Mouse (Mus musculus): Measurements from ENCODE around the gene Arcn1. TPM values are rescaled to one million over a fixed set of nuclear protein-coding genes. Genes with fewer than 3 reads are reported as not detected.
"Not testable (repeated sequence)": the region's sequence is repeated elsewhere in the genome, so short reads cannot be mapped to it uniquely, and the experiment has no call there.

Gene Arcn1
- polyA plus RNA-seq, 1 experiment from 2014 or later = 148 TPM

DNA sequence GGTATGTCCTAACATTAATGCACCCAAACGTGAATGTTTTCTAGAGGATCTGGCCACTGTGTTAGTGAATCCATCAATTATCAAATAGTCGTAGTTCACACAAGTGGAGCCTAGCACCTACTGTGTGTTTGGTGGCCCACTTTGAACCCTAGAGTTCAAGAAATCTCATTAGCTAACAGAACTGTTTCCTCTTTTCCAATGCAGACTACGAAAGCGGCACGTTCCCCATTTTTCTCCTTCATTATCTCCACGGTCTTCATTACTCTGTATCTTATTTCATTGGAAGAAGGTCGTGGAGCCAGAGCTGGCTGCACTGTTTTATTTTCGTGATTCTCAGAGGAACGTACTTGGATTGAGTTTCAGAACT, 32.3 kb upstream of the Arcn1 start:
- Histone ChIP-seq H3K27me3 (ENCODE audit: control insufficient read depth, insufficient read depth, low read length) (no peaks in the 10 kb centered on the region), H3K27ac (0 out of 2 replicates have a peak overlapping the region, but pooled peaks have one; percentile 73), H3K4me3 (replicated peaks; ENCODE audit: low read length) (peak overlapping the region; percentile 64), H3K9ac (peak overlapping the region; percentile 66), H3K9me3 (ENCODE audit: control insufficient read depth, low read length) (no peaks in the 10 kb centered on the region), H3K36me3 (replicated peaks; ENCODE audit: control insufficient read depth, insufficient read depth) (peaks cover 5% of the 10 kb centered on the region), H3K4me1 (replicated peaks; ENCODE audit: control insufficient read depth, insufficient read depth, low read length) (peaks cover 10% of the 10 kb centered on the region), H3K4me2 (replicated peaks) (peak overlapping the region; percentile 92)
- 40% methylated on average over 9 of the region's 9 CpGs for WGBS
- ATAC-seq (ENCODE audit: low FRiP score) (no peak), DNase-seq (ENCODE audit: low spot score) (no peak)

GRCm38 (mm10) chr9:44799102-44799957, 31.7 kb upstream of the Arcn1 start, which contains the start of gene Tmem25:
Tmem25 (minus strand) TSS chr9:44799307.
- H3K27ac ChIP-seq = peak within 1 kb of the TSS; percentile 73
- peak; percentile 95 for ATAC-seq (ENCODE audit: low FRiP score)
- no peaks in the 10 kb centered on the region for H3K27me3 ChIP-seq (ENCODE audit: control insufficient read depth, insufficient read depth, low read length)
- no peaks in the 10 kb centered on the region for H3K9me3 ChIP-seq (ENCODE audit: control insufficient read depth, low read length)
- peaks cover 10% of the 10 kb centered on the region for H3K4me1 ChIP-seq (replicated peaks; ENCODE audit: control insufficient read depth, insufficient read depth, low read length)
- no peaks in the 10 kb centered on the region for H3K36me3 ChIP-seq (replicated peaks; ENCODE audit: control insufficient read depth, insufficient read depth)
- peak within 1 kb of the TSS; percentile 92 for H3K4me2 ChIP-seq (replicated peaks)
- H3K4me3 ChIP-seq (replicated peaks; ENCODE audit: low read length) = peak within 1 kb of the TSS; percentile 64
- DNase-seq (ENCODE audit: low spot score) = peak; percentile 78
- peak within 1 kb of the TSS; percentile 66 for H3K9ac ChIP-seq
- WGBS = under 1% methylated on average over 75 of the region's 75 CpGs

DNA sequence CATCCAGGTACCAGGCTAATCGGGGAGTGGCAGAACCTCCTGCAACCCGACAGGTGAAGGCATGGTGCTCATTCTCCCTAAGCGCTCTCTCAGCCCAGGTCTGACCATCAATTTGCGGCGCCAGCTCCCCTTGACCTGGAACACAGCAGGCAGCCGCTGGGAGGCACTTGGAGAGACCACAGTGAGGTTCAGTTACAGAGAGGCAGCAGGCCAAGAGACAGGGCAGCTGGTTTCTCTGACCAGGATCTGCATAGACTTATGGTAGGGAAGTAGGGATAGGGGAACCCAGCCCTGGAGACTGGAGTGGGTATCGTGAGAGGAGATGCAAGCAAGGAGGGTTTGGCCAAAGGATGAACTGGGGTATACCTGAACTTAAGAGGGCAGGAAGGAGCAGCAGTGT, 30.7 kb upstream of the Arcn1 start:
- Histone ChIP-seq H3K27me3 (ENCODE audit: control insufficient read depth, insufficient read depth, low read length) (no peaks in the 10 kb centered on the region), H3K4me2 (replicated peaks) (peak overlapping the region; percentile 92), H3K36me3 (replicated peaks; ENCODE audit: control insufficient read depth, insufficient read depth) (no peaks in the 10 kb centered on the region), H3K27ac (no peak overlapping the region), H3K9ac (peak overlapping the region; percentile 66), H3K4me3 (replicated peaks; ENCODE audit: low read length) (peak overlapping the region; percentile 64), H3K4me1 (replicated peaks; ENCODE audit: control insufficient read depth, insufficient read depth, low read length) (peaks cover 10% of the 10 kb centered on the region), H3K9me3 (ENCODE audit: control insufficient read depth, low read length) (no peaks in the 10 kb centered on the region)
- ATAC-seq (ENCODE audit: low FRiP score) = no peak
- WGBS = 49% methylated on average over 7 of the region's 7 CpGs
- DNase-seq (ENCODE audit: low spot score) = no peak

- Histone ChIP-seq H3K4me1 (replicated peaks; ENCODE audit: control insufficient read depth, insufficient read depth, low read length) (no peaks in the 10 kb centered on the region), H3K36me3 (replicated peaks; ENCODE audit: control insufficient read depth, insufficient read depth) (peaks cover 54% of the 10 kb centered on the region), H3K4me3 (replicated peaks; ENCODE audit: low read length) (no peak overlapping the region), H3K9me3 (ENCODE audit: control insufficient read depth, low read length) (no peaks in the 10 kb centered on the region), H3K4me2 (replicated peaks) (no peak overlapping the region), H3K27me3 (ENCODE audit: control insufficient read depth, insufficient read depth, low read length) (no peaks in the 10 kb centered on the region), H3K27ac (no peak overlapping the region), H3K9ac (no peak overlapping the region)
- no peak for DNase-seq (ENCODE audit: low spot score)
- ATAC-seq (ENCODE audit: low FRiP score) = no peak
- 87% methylated on average over 9 of the region's 9 CpGs for WGBS
Observed at GRCm38 (mm10) chr9:44792842-44793241, 25.2 kb upstream of the Arcn1 start.

DNA sequence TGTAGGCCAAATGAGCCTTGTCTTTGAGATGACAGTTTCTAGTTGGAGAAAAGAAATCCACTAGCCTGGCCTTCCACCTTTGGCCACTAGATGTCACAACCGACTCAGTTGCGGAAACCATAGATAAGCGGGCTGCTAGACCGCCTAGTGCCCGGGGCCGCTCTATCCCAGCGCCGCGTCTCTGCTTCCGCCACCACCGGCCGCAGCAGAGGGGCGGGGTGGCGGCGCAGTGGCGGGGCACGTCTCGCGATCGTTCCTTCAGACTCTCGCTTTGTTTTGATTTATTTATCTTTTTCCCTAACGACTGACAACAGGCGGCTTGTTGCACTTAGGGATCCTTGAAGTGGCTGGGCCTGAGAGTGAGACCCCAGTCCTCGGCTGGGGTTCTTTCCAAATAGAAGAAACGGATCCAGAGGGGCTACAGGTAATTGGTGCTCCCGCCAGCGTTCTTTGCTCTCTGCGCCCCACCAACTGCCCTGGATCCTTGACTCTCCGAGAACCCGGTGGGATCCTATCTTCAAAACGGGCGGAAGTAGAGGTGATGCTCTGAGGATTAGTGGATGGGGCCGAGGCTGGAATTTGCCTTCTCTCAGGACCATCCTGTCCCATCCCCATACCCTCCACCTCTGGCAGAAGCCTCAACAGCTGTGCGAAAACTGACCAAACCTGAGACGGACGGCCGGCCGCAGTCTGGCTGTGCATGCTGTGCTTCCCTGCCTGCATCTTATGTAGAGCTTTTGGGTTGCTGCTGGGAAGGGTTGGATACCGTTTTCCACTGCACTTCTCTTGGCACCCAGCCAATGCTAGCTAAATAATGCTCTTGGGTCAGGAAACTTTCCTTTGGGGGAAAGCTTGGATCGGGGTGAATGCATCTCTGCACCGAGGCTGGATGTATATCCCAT, 5.4 kb upstream of the Arcn1 start:
- peak; percentile 98 for ATAC-seq (ENCODE audit: low FRiP score)
- DNase-seq (ENCODE audit: low spot score) = peak; percentile 97
- no peaks in the 10 kb centered on the region for H3K9me3 ChIP-seq (ENCODE audit: control insufficient read depth, low read length)
- H3K36me3 ChIP-seq (replicated peaks; ENCODE audit: control insufficient read depth, insufficient read depth) = peaks cover 25% of the 10 kb centered on the region
- peak overlapping the region; percentile 90 for H3K9ac ChIP-seq
- no peaks in the 10 kb centered on the region for H3K27me3 ChIP-seq (ENCODE audit: control insufficient read depth, insufficient read depth, low read length)
- H3K4me2 ChIP-seq (replicated peaks) = peak overlapping the region; percentile 78
- H3K4me3 ChIP-seq (replicated peaks; ENCODE audit: low read length) = peak overlapping the region; percentile 78
- H3K27ac ChIP-seq = peak overlapping the region; percentile 90
- H3K4me1 ChIP-seq (replicated peaks; ENCODE audit: control insufficient read depth, insufficient read depth, low read length) = peaks cover 8% of the 10 kb centered on the region
- WGBS = under 1% methylated on average over 41 of the region's 41 CpGs

GRCm38 (mm10) chr9:44772392-44772749, 4.7 kb upstream of the Arcn1 start:
- no peak for ATAC-seq (ENCODE audit: low FRiP score)
- Histone ChIP-seq H3K9me3 (ENCODE audit: control insufficient read depth, low read length) (no peaks in the 10 kb centered on the region), H3K4me2 (replicated peaks) (no peak overlapping the region), H3K27me3 (ENCODE audit: control insufficient read depth, insufficient read depth, low read length) (no peaks in the 10 kb centered on the region), H3K36me3 (replicated peaks; ENCODE audit: control insufficient read depth, insufficient read depth) (peaks cover 25% of the 10 kb centered on the region), H3K27ac (peak overlapping the region; percentile 47; the same call in 1 of the 2 replicates), H3K4me1 (replicated peaks; ENCODE audit: control insufficient read depth, insufficient read depth, low read length) (peaks cover 8% of the 10 kb centered on the region), H3K4me3 (replicated peaks; ENCODE audit: low read length) (peak overlapping the region; percentile 78; the same call in 1 of the 2 replicates), H3K9ac (peak overlapping the region; percentile 39; the same call in 1 of the 2 replicates)
- WGBS = 25% methylated on average over 5 of the region's 5 CpGs
- DNase-seq (ENCODE audit: low spot score) = no peak

GRCm38 (mm10) chr9:44771376-44771775, 3.7 kb upstream of the Arcn1 start:
- DNase-seq (ENCODE audit: low spot score) (no peak), ATAC-seq (ENCODE audit: low FRiP score) (no peak)
- Histone ChIP-seq H3K36me3 (replicated peaks; ENCODE audit: control insufficient read depth, insufficient read depth) (peaks cover 18% of the 10 kb centered on the region), H3K9me3 (ENCODE audit: control insufficient read depth, low read length) (no peaks in the 10 kb centered on the region), H3K4me1 (replicated peaks; ENCODE audit: control insufficient read depth, insufficient read depth, low read length) (peaks cover 13% of the 10 kb centered on the region), H3K27me3 (ENCODE audit: control insufficient read depth, insufficient read depth, low read length) (no peaks in the 10 kb centered on the region), H3K9ac (no peak overlapping the region), H3K4me2 (replicated peaks) (no peak overlapping the region), H3K27ac (no peak overlapping the region), H3K4me3 (replicated peaks; ENCODE audit: low read length) (no peak overlapping the region)
- 93% methylated on average over 5 of the region's 5 CpGs for WGBS

DNA sequence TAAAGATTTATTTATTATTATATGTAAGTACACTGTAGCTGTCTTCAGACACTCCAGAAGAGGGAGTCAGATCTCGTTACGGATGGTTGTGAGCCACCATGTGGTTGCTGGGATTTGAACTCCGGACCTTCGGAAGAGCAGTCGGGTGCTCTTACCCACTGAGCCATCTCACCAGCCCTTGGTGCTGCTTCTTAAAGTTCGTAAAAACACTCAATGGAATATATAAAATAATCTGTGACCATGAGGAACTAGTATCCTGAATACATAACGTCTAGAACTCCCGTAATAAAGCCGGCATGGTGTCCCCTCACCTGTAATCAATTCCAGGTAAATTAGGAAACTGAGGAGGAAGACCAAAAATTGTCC, 367 bp upstream of the Arcn1 start:
- H3K9me3 ChIP-seq (ENCODE audit: control insufficient read depth, low read length); DNase-seq (ENCODE audit: low spot score); ATAC-seq (ENCODE audit: low FRiP score); H3K36me3 ChIP-seq (replicated peaks; ENCODE audit: control insufficient read depth, insufficient read depth); H3K9ac ChIP-seq; H3K27me3 ChIP-seq (ENCODE audit: control insufficient read depth, insufficient read depth, low read length): not testable (repeated sequence)
- Histone ChIP-seq H3K4me3 (replicated peaks; ENCODE audit: low read length) (peak overlapping the region; percentile 100), H3K4me1 (replicated peaks; ENCODE audit: control insufficient read depth, insufficient read depth, low read length) (peaks cover 16% of the 10 kb centered on the region), H3K27ac (peak overlapping the region; percentile 96), H3K4me2 (replicated peaks) (peak overlapping the region; percentile 88)
- 49% methylated on average over 7 of the region's 9 CpGs for WGBS

DNA sequence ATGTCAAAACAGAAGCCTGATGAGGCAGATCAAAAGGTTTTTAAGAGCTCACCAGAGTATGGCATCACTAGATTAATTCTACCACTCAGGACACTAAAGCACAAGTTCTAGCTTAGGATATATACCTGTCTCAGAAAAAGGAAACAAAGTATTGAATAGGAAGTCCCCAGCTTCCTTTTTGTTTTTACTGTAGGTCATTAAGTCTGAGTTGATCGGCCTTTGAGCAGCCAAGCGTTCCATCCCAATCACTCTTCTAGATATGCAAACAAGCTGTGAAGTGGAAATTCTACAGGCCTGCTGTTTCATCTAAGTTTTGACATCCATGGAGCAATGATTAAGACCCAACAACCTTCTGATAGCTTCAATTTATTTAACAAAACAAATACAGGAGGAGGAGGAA, 6.8 kb downstream of the Arcn1 start:
- DNase-seq (ENCODE audit: low spot score) (no peak), ATAC-seq (ENCODE audit: low FRiP score) (no peak)
- no peaks in the 10 kb centered on the region for H3K9me3 ChIP-seq (ENCODE audit: control insufficient read depth, low read length)
- no peak overlapping the region for H3K4me3 ChIP-seq (replicated peaks; ENCODE audit: low read length)
- no peak overlapping the region for H3K4me2 ChIP-seq (replicated peaks)
- no peak overlapping the region for H3K27ac ChIP-seq
- peaks cover 9% of the 10 kb centered on the region for H3K4me1 ChIP-seq (replicated peaks; ENCODE audit: control insufficient read depth, insufficient read depth, low read length)
- H3K36me3 ChIP-seq (replicated peaks; ENCODE audit: control insufficient read depth, insufficient read depth) = peaks cover 44% of the 10 kb centered on the region
- no peak overlapping the region for H3K9ac ChIP-seq
- no peaks in the 10 kb centered on the region for H3K27me3 ChIP-seq (ENCODE audit: control insufficient read depth, insufficient read depth, low read length)
- 75% methylated on average over 2 of the region's 2 CpGs for WGBS

All from hindbrain, embryonic 14.5 days (tissue).